Mouse (Mus musculus) left cerebral cortex, adult 6 months (tissue): ENCODE results near the gene P4hb. TPM values are rescaled to one million over a fixed set of nuclear protein-coding genes. Genes with fewer than 3 reads are reported as not detected.

Source experiments
- long read RNA-seq, 2 experiments: library from polyadenylated mRNA; unstranded; transcript quantifications; one replicate each; pipeline ENCODE4 v2.0.0; 2019 to 2020
- polyA plus RNA-seq: library from polyadenylated mRNA; unstranded; fragments of <200 nt; fragmentation: Nextera tagmentation; gene quantifications from 2 replicates; pipeline ENCODE4 v1.2.3, GENCODE M21; 2021

Gene P4hb
- 99.2 and 113 TPM in 2 replicates for polyA plus RNA-seq
- long read RNA-seq, experiment 1, transcript P4hb-201 (11 exons, 2,861 nt): major isoform, 1,203 of 1,266 reads
- long read RNA-seq, experiment 1, partial matches to known transcripts: 37 of 1,266 reads
- long read RNA-seq, experiment 1, other reads (novel, unspliced or antisense): 26 of 1,266 reads
- long read RNA-seq, experiment 2, transcript P4hb-201 (11 exons, 2,861 nt): major isoform, 106 of 135 reads
- long read RNA-seq, experiment 2, partial matches to known transcripts: 17 of 135 reads
- long read RNA-seq, experiment 2, other reads (novel, unspliced or antisense): 12 of 135 reads

GRCm38 (mm10) chr11:120572752-120573584, at the start of gene P4hb:
TSS of gene P4hb (minus strand) at chr11:120573253.

GRCm38 (mm10) chr11:120617519-120618112, 44.6 kb upstream of the P4hb start, which contains the start of gene Pcyt2:
TSS of gene Pcyt2 (minus strand) at chr11:120617936.

GRCm38 (mm10) chr11:120608241-120609034, 35.4 kb upstream of the P4hb start, which contains the start of gene Npb:
TSS of gene Npb (plus strand) at chr11:120608477.

GRCm38 (mm10) chr11:120598283-120598989, 25.4 kb upstream of the P4hb start, which contains the start of the genes Alyref and Anapc11:
TSS of gene Alyref (minus strand) at chr11:120598365.
TSS of gene Anapc11 (plus strand) at chr11:120598421.

GRCm38 (mm10) chr11:120581490-120582267, 8.6 kb upstream of the P4hb start, which contains the start of gene Arhgdia:
TSS of gene Arhgdia (minus strand) at chr11:120581624.

DNA sequence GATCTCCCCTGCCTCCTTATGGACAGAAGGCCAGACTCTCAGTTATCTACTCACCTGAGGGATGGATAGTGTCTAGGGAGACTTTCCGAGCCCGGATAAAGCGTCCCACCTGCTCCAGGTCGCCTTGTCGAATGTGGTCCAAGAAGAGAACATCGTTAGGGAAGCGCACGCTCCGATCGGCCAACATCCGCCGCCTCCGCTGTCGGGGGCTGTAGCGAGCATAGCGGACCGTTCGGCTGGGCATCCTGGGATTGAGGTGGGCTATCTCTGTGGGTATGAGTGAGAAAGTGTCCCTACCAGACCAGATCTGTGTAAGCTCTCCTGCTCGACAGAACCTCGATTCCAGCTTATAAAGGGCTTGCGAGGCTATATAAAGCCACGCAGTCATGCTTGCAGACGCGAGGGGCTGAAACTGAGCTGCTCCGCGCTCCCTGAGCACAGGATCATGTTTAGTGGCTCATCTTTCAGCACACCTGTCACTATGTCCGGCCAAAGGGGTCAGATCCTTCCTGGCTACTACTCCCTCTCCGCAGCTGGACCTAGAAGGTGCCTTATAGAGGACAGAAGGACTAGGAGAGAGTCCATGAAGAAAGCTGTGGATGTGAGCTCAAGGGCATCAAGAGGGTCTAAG, 22.1 kb downstream of the P4hb start, which contains the start of gene Ppp1r27:
TSS of gene Ppp1r27 (minus strand) at position 323 of the 631 bp plus-strand sequence.

DNA sequence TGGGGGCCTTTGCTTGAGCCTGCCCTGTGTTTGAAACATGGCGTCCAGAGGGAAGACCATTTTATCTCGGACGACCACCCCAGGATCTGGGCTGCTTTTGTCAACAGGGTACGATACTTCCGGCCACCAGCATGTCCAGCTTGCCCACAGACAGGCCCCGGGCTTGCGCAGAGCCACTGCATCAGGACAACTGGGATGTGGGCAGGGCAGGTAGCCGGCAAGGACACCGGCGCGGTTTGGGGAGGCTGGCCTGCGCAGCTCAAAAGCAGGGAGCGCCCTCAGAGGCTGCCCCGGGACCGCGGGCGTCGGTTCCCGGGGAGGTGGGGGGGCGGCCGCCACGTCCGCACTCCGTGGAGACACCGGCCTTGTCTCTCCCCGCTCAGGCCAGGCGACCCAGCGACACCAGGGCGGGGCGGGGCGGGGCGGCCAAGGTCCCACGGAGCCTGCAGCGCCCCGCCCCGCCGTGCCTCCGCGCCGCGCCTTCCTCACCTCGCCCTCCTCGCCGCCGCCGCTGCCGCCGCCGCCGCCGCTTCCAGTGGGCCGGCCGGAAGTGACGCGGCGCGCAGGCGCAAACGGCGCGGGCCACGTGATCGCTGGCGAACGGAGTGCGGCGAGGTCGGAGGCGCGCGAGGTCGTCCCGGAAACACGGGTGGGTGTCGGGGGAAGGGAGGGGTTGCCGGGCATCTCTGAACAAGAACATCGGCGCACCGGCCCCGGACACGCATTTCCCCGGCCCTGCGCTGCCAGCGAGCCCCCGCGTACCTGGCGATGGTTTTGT, 23.7 kb downstream of the P4hb start, which contains the start of gene Mcrip1:
TSS of gene Mcrip1 (minus strand) at position 560 of the 778 bp plus-strand sequence.

GRCm38 (mm10) chr11:120530085-120530964, 42.7 kb downstream of the P4hb start, which contains the start of gene Gcgr:
TSS of gene Gcgr (plus strand) at chr11:120530699.

Other genes starting within 250 kb of the P4hb start
- 2,011 and 2,306 TPM in 2 replicates for gene Actg1, start 224.7 kb downstream of the P4hb start, polyA plus RNA-seq
- gene Fscn2, start 211.7 kb downstream of the P4hb start, polyA plus RNA-seq: 0.72 and 1.2 TPM in 2 replicates
- gene Faap100, start 194.5 kb downstream of the P4hb start, polyA plus RNA-seq: 6.8 and 7.3 TPM in 2 replicates
- gene Nploc4, start 135.5 kb downstream of the P4hb start, polyA plus RNA-seq: 4.6 and 5.8 TPM in 2 replicates
- gene Tspan10, start 130.6 kb downstream of the P4hb start, polyA plus RNA-seq: not detected in 2 replicates
- 0.31 and 0.44 TPM in 2 replicates for gene Pde6g, start 119.8 kb downstream of the P4hb start, polyA plus RNA-seq
- gene Oxld1, start 115.2 kb downstream of the P4hb start, polyA plus RNA-seq: 33.4 and 35.5 TPM in 2 replicates
- 26.0 and 30.0 TPM in 2 replicates for gene Ccdc137, start 115.1 kb downstream of the P4hb start, polyA plus RNA-seq
- 72.4 and 90.6 TPM in 2 replicates for gene Arl16, start 105.6 kb downstream of the P4hb start, polyA plus RNA-seq
- 113 and 125 TPM in 2 replicates for gene Mrpl12, start 88.6 kb downstream of the P4hb start, polyA plus RNA-seq
- 13.9 and 14.7 TPM in 2 replicates for gene Slc25a10, start 81.4 kb downstream of the P4hb start, polyA plus RNA-seq
- gene Gcgr, start 42.6 kb downstream of the P4hb start, polyA plus RNA-seq: 0.05 TPM in 1 of 2 replicates, not detected in the other
- gene Mcrip1, start 23.5 kb downstream of the P4hb start, polyA plus RNA-seq: 231 and 232 TPM in 2 replicates
- not detected in 2 replicates for gene Ppp1r27, start 22.1 kb downstream of the P4hb start, polyA plus RNA-seq
- 186 and 291 TPM in 2 replicates for gene Arhgdia, start 8.4 kb upstream of the P4hb start, polyA plus RNA-seq
- 7.2 and 21.6 TPM in 2 replicates for gene Alyref, start 25.1 kb upstream of the P4hb start, polyA plus RNA-seq
- gene Anapc11, start 25.2 kb upstream of the P4hb start, polyA plus RNA-seq: 76.6 and 229 TPM in 2 replicates
- gene Npb, start 35.2 kb upstream of the P4hb start, polyA plus RNA-seq: 0.61 and 0.85 TPM in 2 replicates
- gene Pcyt2, start 44.7 kb upstream of the P4hb start, polyA plus RNA-seq: 109 and 110 TPM in 2 replicates
- 21.5 and 24.4 TPM in 2 replicates for gene Sirt7, start 52.0 kb upstream of the P4hb start, polyA plus RNA-seq
- gene Mafg, start 60.3 kb upstream of the P4hb start, polyA plus RNA-seq: 14.1 and 24.2 TPM in 2 replicates
- 4.4 and 5.1 TPM in 2 replicates for gene Pycr1, start 70.5 kb upstream of the P4hb start, polyA plus RNA-seq
- gene Myadml2, start 74.9 kb upstream of the P4hb start, polyA plus RNA-seq: 7.4 and 9.6 TPM in 2 replicates
- 0.55 and 3.6 TPM in 2 replicates for gene Notum, start 87.9 kb upstream of the P4hb start, polyA plus RNA-seq
- gene Aspscr1, start 99.7 kb upstream of the P4hb start, polyA plus RNA-seq: 48.4 and 50.7 TPM in 2 replicates
- 82.4 and 87.0 TPM in 2 replicates for gene Cenpx, start 140.5 kb upstream of the P4hb start, polyA plus RNA-seq
- gene Lrrc45, start 140.7 kb upstream of the P4hb start, polyA plus RNA-seq: 6.3 and 8.2 TPM in 2 replicates
- gene Rac3, start 148.2 kb upstream of the P4hb start, polyA plus RNA-seq: 38.2 and 40.8 TPM in 2 replicates
- gene Dcxr, start 154.0 kb upstream of the P4hb start, polyA plus RNA-seq: 20.5 and 25.7 TPM in 2 replicates
- 2.0 and 2.1 TPM in 2 replicates for gene Cbr2, start 158.9 kb upstream of the P4hb start, polyA plus RNA-seq
- gene Hmga1b, start 189.5 kb upstream of the P4hb start, polyA plus RNA-seq: 0.18 and 1.9 TPM in 2 replicates
- gene Rfng, start 211.0 kb upstream of the P4hb start, polyA plus RNA-seq: 29.8 and 56.0 TPM in 2 replicates
- gene Gps1, start 211.0 kb upstream of the P4hb start, polyA plus RNA-seq: 203 and 262 TPM in 2 replicates
- gene Dus1l, start 223.2 kb upstream of the P4hb start, polyA plus RNA-seq: 32.0 and 44.3 TPM in 2 replicates